Mouse (Mus musculus): Measurements from ENCODE around the gene Sf3b2. TPM values are rescaled to one million over a fixed set of nuclear protein-coding genes. Genes with fewer than 3 reads are reported as not detected.
A peak's percentile ranks its signal among the peaks of the same experiment; 100 is the strongest.

Sf3b2 gene
- total and polyA plus RNA-seq, 3 experiments = 180 to 331 (median 259) TPM

- Histone ChIP-seq H3K4me1 (ENCODE audit: control insufficient read depth in 1 of 2, insufficient read depth in 2 of 2, low read length in 2 of 2) (peaks cover 5 to 21% of the 10 kb centered on the region in 2 experiments), H3K9ac (ENCODE audit: control insufficient read depth, low read depth, low read length, poor library complexity, severe bottlenecking) (peak overlapping the region; percentile 96; the same call in 1 of the 2 replicates), H3K36me3 (ENCODE audit: control insufficient read depth in 1 of 2, insufficient read depth in 2 of 2, low read length in 2 of 2) (peaks cover 14 to 22% of the 10 kb centered on the region in 2 experiments), H3K4me3 (ENCODE audit: control insufficient read depth in 1 of 2, insufficient read depth in 1 of 2, low read depth in 2 of 2, low read length in 2 of 2) (no peak overlapping the region), H3K9me3 (replicated peaks; ENCODE audit: insufficient read depth, low read length) (no peaks in the 10 kb centered on the region), H3K27me3 (ENCODE audit: control insufficient read depth in 1 of 2, insufficient read depth in 2 of 2, low read length in 2 of 2) (no peaks in the 10 kb centered on the region), H3K27ac (ENCODE audit: control insufficient read depth, low read depth, low read length) (peak overlapping the region; percentile 86; the same call in 1 of the 2 replicates), H3K79me2 (ENCODE audit: control insufficient read depth, insufficient read depth, low read length, poor library complexity) (peaks cover 13% of the 10 kb centered on the region)
- no peak for DNase-seq (ENCODE audit: low read depth, low spot score)
- TF ChIP-seq ETS1 (IDR thresholded peaks at IDR 0.05; ENCODE audit: low read depth, low read length) (no peak), NELFE (IDR thresholded peaks at IDR 0.05; ENCODE audit: low read depth, low read length) (no peak), SIN3A (IDR thresholded peaks at IDR 0.05; ENCODE audit: low read length) (no peak), USF2 (IDR thresholded peaks at IDR 0.05; ENCODE audit: borderline replicate concordance in 1 of 2, insufficient read depth in 1 of 2, low read depth in 1 of 2, low read length in 2 of 2) (no peak), TAL1 (IDR thresholded peaks at IDR 0.05; ENCODE audit: low read length) (no peak), CHD1 (IDR thresholded peaks at IDR 0.05; ENCODE audit: low read depth, low read length) (no peak), MAZ (IDR thresholded peaks at IDR 0.05; ENCODE audit: low read depth, low read length) (no peak), MXI1 (IDR thresholded peaks at IDR 0.05; ENCODE audit: low read depth, low read length) (no peak), RAD21 (IDR thresholded peaks at IDR 0.05; ENCODE audit: low read depth, low read length) (no peak), EP300 (IDR thresholded peaks at IDR 0.05; ENCODE audit: low read depth in 1 of 2, low read length in 2 of 2) (no peak), SMC3 (IDR thresholded peaks at IDR 0.05; ENCODE audit: low read depth, low read length) (no peak), MYC (IDR thresholded peaks at IDR 0.05; ENCODE audit: low read depth, low read length) (no peak), KAT2A (conservative IDR thresholded peaks at IDR 0.05; ENCODE audit: low read depth, low read length) (no peak), USF1 (IDR thresholded peaks at IDR 0.05; ENCODE audit: low read depth, low read length) (no peak), GABPA (IDR thresholded peaks at IDR 0.05; ENCODE audit: low read depth, low read length) (no peak)
Observed at GRCm38 (mm10) chr19:5273916-5274315, 21.3 kb downstream of the Sf3b2 start.

GRCm38 (mm10) chr19:5272801-5273733 lies 22.2 kb downstream of the Sf3b2 start, which contains the start of gene Pacs1:
TSS of gene Pacs1 (minus strand) at chr19:5273119.
- Histone ChIP-seq H3K27ac (ENCODE audit: control insufficient read depth, low read depth, low read length) (peak within 1 kb of the TSS; percentile 86), H3K9ac (ENCODE audit: control insufficient read depth, low read depth, low read length, poor library complexity, severe bottlenecking) (peak within 1 kb of the TSS; percentile 96), H3K4me1 (ENCODE audit: control insufficient read depth in 1 of 2, insufficient read depth in 2 of 2, low read length in 2 of 2) (peaks cover 11 to 26% of the 10 kb centered on the region in 2 experiments), H3K9me3 (replicated peaks; ENCODE audit: insufficient read depth, low read length) (no peaks in the 10 kb centered on the region), H3K36me3 (ENCODE audit: control insufficient read depth in 1 of 2, insufficient read depth in 2 of 2, low read length in 2 of 2) (peaks cover 14 to 28% of the 10 kb centered on the region in 2 experiments), H3K27me3 (ENCODE audit: control insufficient read depth in 1 of 2, insufficient read depth in 2 of 2, low read length in 2 of 2) (no peaks in the 10 kb centered on the region), H3K4me3 (ENCODE audit: control insufficient read depth in 1 of 2, insufficient read depth in 1 of 2, low read depth in 2 of 2, low read length in 2 of 2) (peak within 1 kb of the TSS; percentile 69 to 75), H3K79me2 (ENCODE audit: control insufficient read depth, insufficient read depth, low read length, poor library complexity) (peaks cover 13% of the 10 kb centered on the region)
- peak; percentile 39 for TF ChIP-seq MXI1 (IDR thresholded peaks at IDR 0.05; ENCODE audit: low read depth, low read length)
- peak; percentile 71 to 79 for TF ChIP-seq POLR2A (IDR thresholded peaks at IDR 0.05; ENCODE audit: control insufficient read depth in 1 of 2, insufficient read depth in 1 of 2, low read depth in 1 of 2, low read length in 2 of 2, poor library complexity in 1 of 2)
- peak; percentile 32; the same call in 1 of the 2 replicates for TF ChIP-seq MAX (IDR thresholded peaks at IDR 0.05; ENCODE audit: low read length)
- TF ChIP-seq SIN3A (IDR thresholded peaks at IDR 0.05; ENCODE audit: low read length) = 0 out of 2 replicates have a peak, but pooled peaks have one; percentile 36
- peak; percentile 4; the same call in 1 of the 2 replicates for TF ChIP-seq TCF12 (IDR thresholded peaks at IDR 0.05; ENCODE audit: low read depth, low read length)
- TF ChIP-seq USF1 (IDR thresholded peaks at IDR 0.05; ENCODE audit: low read depth, low read length) = peak; percentile 49
- TF ChIP-seq CTCF (IDR thresholded peaks at IDR 0.05 in 2 of 3, conservative IDR thresholded peaks at IDR 0.05 in 1 of 3; ENCODE audit: control insufficient read depth in 1 of 3, insufficient read depth in 1 of 3, low read depth in 2 of 3, low read length in 3 of 3, poor library complexity in 1 of 3, severe bottlenecking in 1 of 3) = peak in 1 of 3 experiments; percentile 8; a peak in 1 of 6 replicates
- peak; percentile 55 for TF ChIP-seq NELFE (IDR thresholded peaks at IDR 0.05; ENCODE audit: low read depth, low read length)
- peak; percentile 47; the same call in 1 of the 2 replicates for TF ChIP-seq BHLHE40 (IDR thresholded peaks at IDR 0.05; ENCODE audit: borderline replicate concordance, low read depth, low read length)
- peak; percentile 38; the same call in 1 of the 2 replicates for TF ChIP-seq HCFC1 (IDR thresholded peaks at IDR 0.05; ENCODE audit: low read depth, low read length)
- no peak for TF ChIP-seq MAFK (IDR thresholded peaks at IDR 0.05; ENCODE audit: borderline replicate concordance, low read depth, low read length)
- no peak for TF ChIP-seq E2F4 (IDR thresholded peaks at IDR 0.05; ENCODE audit: borderline replicate concordance, low read depth, low read length)
- no peak for TF ChIP-seq GATA1 (IDR thresholded peaks at IDR 0.05; ENCODE audit: low read depth, low read length)
- TF ChIP-seq ZMIZ1 (IDR thresholded peaks at IDR 0.05; ENCODE audit: low read depth, low read length) = peak; percentile 31; the same call in 1 of the 2 replicates
- TF ChIP-seq POLR2AphosphoS2 (IDR thresholded peaks at IDR 0.05; ENCODE audit: low read length) = no peak
- peak; percentile 72 for TF ChIP-seq NRF1 (IDR thresholded peaks at IDR 0.05; ENCODE audit: insufficient read depth, low read depth, low read length, poor library complexity, severe bottlenecking)
- no peak for TF ChIP-seq ETS1 (IDR thresholded peaks at IDR 0.05; ENCODE audit: low read depth, low read length)
- no peak for TF ChIP-seq TAL1 (IDR thresholded peaks at IDR 0.05; ENCODE audit: low read length)
- no peak for TF ChIP-seq POLR2AphosphoS5 (IDR thresholded peaks at IDR 0.05; ENCODE audit: borderline replicate concordance, low read depth, low read length)
- no peak for TF ChIP-seq EP300 (IDR thresholded peaks at IDR 0.05; ENCODE audit: low read depth in 1 of 2, low read length in 2 of 2)
- peak; percentile 86 for DNase-seq (ENCODE audit: low read depth, low spot score)
